Mouse (Mus musculus) kidney, postnatal 4 days (tissue): ENCODE results near the gene Ppp1r37.

ENCODE experiments used
- DNase-seq, 2 experiments: peaks; one replicate each; pipeline ENCODE4 v3.0.0; 2021; ENCODE audit warnings: mixed read lengths in 2 of 2

The Ppp1r37 gene

DNA sequence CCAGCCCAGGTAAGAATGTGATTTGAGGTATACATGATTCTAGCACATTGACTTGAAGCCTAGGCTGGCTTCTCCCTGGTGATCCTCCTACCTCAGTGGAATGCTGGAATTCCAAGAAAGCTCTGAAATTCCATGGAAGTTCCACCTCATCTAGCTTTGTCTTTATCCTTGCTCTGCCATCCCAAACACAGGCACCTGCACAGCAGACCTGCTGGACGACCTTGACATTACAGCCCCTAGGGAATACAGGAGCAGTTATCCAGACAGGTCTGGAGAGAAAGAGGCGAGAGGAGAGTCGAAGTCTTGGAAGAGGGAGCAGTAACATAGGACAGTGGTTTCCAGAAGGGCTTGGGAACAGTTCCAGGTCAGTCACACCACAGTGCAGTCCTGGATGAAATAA lies 6.8 kb upstream of the Ppp1r37 start:
- no peak for DNase-seq

DNA sequence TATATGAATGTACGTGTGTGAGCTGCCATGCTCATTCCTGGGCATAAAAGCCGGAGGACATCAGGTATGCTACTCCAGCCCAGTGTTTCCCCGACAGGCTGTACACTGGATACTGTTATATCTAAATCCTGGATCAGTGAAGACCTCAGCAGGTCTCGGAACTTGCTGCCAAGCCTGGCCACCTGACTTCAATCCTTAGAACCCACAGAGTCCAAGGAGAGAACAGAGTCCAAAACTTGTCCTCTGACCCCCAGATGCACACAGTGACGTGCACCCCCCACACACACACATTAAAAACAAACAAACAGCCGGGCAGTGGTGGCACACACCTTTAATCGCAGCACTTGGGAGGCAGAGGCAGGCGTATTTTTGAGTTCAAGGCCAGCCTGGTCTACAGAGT lies 4.5 kb upstream of the Ppp1r37 start:
- no peak for DNase-seq

DNA sequence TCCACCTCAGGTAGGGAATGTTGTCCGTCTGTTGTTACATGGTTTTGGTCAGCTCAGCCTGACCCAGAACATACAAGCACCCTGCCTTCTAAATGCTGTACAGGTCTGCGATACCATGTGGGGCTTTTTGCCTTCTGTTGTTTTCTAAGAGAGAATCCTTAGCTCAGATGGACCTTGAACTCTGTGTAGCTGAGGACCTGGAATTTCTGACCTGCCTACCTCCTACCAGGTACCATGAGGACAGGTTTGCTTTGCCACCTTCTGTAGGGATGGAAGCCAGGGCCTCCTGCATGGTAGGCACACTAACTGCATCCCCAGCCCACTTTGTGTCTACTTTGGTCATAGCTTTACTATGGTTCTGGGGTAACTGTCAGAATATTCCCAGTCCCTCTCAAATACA lies 2.9 kb upstream of the Ppp1r37 start:
- DNase-seq, result no peak

DNA sequence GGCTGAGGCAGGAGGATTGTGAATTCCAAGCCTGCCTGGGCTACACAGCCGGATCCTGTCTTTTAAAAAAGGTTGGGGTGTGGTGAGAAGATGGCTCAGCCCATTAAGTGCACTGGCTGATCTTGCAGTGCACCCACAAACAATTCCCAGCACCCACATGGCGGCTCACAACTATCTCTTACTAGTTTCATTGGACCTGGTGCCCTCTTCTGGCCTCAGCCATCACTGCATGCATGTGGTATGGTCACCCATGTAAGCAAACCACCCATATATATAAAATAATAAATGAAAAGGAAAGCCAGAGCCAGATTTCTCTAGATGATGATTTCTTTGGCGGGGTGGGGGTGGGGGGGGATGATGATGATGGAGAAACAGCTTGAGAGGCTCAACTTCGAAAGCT lies 1.6 kb upstream of the Ppp1r37 start:
- peak; percentile 40 to 50 for DNase-seq

DNA sequence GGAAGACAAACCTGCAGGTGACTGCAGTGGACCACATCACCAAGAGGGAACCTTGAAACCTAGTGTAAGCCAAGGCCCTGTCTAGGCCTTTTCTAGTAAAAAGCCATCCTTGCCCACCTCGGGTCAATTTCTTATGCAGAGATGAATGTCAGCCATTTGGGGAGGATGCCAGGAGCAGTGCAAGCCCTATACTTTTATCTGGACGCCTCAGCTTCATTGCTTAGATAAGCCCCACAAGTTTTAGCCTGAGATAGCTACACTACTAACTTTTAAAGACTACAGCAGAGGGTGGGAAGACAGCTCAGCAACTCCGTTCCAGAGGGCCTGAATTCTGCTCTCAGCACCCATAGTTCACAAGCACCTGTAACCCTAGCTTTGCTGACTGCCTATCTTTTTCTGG lies 1.0 kb upstream of the Ppp1r37 start:
- no peak for DNase-seq

DNA sequence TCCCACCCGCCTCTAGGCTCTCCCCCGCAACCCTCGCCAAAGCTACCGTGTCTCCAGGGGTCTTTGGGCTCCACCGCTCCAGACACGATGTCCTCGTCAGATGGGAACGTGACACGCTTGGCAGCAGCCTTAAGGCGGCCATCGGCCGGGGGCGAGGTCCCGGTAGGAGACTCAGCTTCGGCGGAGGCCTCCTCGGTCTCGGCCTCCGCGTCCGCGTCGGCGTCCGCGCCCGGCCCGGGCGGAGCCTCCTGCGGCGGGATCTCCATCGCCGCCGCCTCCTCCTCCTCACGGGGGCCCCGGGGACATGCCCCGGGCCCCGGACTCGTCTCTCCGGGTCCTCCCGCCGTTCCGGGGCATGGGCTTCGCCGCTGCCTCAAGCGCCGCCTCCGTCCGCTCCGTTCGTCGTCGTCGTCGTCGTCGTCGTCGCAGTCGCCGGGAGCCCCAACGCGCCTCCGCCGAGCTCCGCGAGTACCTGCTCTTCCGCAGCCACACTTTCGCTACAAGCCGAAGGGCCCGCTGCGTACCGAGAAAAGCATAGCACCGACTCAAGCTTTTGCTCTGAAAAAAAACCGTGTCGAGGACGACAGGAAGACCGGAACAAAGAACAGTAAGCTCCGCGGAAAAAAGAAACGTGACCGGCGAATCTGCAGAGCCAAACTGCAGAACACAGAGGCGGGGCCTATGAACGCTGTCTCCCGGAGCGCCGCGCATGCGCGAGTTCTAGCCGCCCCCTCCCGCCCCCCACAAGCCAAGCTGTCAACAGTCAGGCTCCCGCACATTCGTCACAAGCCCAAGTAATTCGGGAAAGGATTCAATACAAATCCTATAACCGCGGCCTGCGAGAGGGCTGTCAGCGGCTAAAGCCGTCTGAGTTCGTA lies 872 bp downstream of the Ppp1r37 start:
- peak; percentile 96 to 97 for DNase-seq

DNA sequence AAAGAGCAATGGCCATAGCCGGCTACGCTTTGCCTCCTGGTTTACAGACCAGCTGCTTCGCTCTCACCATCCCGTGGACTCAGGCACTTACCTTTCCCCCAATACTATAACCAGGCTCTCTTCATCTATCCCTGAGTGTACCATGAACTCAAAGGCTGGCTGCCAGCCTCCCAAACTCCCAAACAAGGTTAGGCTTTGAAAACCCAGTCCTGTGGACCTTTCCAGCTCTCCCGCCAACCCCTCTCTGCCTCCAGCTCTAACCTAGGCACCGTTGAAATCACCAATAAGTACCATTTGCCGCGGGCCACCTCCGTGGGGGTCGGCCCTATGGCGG lies 1.5 kb downstream of the Ppp1r37 start:
- no peak for DNase-seq

DNA sequence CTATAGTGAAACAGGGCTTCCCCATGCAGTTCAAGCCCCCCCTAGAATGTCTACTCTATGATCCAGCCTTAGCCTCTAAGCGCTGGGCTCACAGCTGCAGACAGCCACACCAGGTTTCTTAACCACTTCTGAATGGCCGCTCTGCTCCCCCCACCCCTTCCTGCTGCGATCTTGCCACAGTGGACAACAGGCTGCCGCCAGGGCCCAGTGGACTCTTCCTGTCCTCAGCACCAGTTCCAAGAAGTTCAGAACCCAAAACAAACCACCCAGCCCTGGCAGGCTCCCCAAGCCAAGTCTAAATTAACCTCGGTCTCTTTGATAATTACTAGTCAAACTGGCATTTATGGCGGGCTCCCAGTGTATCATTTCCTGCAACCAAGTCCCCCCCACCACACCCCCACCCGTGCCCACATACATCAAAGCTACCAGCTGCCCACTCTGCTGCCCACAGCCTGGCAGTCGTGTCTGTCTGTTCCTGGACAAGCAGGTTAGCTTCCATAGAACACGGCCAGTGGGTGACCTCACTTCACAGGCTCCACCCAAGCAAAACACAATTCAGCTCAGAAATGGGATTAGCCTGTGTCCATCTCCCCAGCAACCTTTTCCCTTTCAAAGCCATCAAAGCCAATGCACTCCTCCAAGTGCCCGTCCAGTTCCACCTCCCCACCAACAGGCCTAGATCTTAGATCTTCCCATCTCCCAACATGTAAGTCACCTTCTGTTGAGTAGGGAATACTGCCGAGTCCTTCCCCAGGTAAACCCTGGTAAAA lies 2.2 kb downstream of the Ppp1r37 start:
- peak; percentile 33 to 51 for DNase-seq

DNA sequence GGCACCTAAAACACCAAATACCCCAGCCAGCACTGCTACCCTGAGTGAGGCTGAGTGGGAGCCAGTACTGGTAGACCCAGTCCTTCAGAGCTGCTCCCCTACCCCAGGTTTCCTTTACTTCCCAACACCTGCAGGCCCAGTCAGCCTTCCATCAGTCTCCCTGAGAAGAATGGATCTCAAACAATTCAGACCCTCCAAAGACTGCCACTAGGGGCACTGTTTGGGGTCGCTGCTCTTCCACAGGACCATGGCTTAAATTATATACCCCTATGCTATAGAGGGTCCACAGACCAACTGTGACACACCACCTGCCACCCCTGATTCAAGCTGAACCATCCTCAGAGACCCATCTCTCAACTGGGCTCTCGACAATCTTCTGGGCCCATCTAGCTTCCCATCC lies 3.9 kb downstream of the Ppp1r37 start:
- peak; percentile 33 to 53 for DNase-seq

DNA sequence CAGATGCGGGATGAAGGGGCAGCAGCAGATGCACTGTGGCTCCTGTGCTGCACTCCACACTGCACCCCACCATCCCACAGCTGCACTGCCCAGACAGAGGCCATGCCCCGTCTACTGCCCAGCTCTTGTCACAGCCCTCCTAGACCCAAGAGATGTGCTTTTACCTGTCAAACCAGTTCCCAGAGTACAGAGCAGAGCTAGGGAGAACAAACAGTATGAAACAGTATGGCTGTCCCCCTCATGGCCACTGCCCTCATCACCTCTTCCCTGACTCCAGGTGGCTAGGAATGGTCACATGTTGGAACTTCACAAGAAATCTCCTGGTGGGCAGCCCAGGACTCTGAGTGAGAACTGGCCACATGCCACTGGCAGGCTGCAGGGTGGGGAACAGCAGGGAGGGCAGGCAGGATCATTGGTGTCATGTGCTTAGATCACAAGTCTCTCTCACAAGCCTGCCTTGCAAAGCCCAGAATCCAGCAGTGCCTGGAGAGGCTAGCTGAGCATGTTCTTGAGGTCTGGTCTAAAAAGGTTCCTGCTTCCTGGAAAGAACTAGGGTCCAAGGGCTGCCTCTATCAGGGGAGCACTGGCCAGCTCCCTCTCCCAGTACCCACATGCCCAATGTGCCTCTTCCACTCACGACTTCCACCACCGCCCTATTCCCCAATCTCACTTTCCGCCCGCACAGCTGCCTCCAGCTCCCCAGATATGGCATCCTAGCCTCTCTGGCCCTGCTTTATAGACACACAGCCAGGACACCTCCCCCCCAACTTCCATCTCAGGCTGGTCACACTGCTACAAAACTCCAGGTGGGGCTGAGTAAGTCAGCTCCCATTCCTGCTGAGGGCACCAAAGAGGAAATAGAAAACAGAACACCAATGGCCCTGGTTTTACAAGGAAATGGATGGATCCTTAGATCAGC lies 4.6 kb downstream of the Ppp1r37 start:
- no peak for DNase-seq

DNA sequence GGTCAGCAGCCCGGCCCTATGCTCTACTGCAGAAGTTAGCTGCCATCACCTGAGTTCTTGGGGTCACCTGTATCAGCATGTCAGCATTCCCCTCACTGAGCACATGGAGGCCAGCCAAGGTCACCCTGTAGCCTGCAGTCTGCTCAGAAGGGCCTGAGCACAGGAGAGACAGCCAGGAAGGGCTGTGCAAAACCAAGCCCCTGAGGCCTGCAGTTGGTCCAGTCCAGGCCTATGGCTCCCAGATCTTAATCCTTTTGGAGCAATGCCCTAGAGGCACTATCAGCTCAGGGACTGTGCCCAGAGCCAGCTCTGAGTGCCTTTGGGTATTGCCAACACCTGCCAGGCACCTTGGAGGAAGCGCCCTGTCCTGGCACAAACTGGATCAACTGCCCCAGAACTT lies 5.8 kb downstream of the Ppp1r37 start:
- DNase-seq, result no peak

DNA sequence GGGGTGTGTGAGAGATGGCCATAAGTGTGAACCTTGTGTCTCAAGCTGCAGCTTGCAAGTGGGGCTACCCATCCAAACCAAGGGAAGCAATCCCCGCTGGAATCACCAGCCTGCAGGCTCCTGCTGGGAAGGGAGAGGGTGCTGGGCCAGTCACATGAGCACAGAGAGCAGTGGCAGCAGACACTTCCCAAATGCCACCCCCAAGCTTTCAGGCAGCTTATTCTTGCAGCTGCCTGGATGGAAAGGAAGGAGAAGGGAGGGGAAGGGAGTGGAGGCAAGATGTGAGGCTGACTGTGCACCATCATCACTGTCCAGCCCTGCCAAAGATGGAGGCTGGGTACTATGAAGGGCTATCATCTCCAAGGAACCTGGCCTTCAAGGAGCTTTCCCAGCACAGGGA lies 8.7 kb downstream of the Ppp1r37 start:
- DNase-seq, result no peak

DNA sequence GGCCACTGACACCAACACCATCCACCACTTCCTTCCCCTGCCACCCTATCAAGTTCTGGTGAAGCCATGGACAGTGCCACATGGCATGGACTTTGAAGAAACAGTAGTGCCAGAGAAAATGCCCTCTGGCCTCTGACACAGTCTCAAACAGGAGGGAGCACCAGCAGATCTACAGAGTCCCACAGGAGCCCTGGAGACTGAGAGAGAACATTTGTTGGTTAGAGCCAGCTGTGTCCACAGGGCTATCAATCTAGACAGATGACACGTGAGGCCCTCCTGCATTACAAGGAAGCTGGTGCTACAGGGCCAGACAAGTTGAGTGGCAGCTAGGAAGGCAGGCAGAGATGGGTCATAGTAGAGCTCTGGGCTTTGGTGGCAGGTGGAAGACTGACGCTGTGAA lies 10.4 kb downstream of the Ppp1r37 start:
- DNase-seq, result no peak

DNA sequence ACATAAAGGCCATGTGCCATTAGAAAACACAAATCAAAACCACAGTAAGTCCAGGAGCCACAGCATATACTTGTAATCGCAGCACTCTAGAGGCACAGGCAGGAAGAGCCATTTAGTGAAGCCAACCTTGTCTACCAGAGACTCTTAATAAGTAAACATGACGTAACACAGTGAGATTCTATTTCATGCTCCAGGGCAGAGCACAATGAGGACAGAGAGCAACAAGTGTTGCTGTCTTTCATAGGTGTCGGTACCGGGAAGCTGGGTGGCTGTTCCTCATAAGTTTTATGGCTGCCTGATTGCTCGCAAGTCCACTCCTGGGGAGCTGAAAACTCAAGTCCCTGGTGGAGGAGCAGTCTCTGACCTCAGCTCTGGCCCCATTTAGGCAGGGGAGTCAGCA lies 11.2 kb downstream of the Ppp1r37 start:
- DNase-seq, result no peak

DNA sequence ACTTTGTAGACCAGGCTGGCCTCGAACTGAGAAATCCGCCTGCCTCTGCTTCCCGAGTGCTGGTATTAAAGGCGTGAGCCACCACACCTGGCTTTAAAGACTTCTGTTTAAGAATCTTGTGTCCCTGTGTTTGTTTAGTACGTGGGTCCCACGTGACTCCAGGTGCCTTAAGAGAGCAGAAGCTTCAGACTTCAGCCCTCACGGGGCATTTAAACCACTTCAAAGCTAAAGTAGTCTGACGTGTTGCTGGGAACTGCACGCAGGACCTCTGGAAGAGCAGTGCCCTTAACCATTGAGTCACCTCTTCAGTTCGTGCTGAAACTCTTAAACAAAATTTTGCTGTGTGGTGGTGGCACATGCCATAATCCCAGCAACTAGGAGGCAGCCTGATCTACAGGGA lies 13.5 kb downstream of the Ppp1r37 start:
- DNase-seq, result no peak

DNA sequence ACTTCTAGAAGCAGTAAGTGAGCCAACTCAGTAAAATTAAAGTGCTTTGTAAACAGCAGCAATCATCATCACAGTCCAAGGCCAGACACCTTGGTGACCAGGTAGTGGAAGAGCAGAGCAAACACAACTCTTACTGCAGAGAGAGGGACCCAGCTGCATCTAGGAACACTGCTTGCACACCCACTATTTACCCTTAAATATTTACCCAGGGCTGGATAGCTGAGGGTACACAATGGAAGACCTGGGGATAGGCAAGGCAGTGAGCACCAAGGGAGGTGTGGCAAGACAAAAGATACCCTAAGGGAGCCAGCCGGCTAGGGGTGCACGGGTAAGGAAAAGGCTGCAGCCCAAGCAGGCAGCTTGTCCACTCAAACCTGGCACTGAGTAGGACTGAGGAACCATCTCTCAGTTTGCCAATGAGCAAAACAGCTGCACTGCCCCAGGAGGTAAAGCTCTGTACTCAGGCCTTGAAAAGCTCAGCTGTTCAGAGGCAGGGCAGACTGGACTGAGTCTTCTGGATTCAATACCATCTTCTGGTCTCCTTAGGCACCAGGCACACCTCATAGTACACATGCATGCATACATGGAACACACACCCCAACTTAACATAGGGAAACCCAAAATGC lies 15.4 kb downstream of the Ppp1r37 start:
- no peak for DNase-seq

DNA sequence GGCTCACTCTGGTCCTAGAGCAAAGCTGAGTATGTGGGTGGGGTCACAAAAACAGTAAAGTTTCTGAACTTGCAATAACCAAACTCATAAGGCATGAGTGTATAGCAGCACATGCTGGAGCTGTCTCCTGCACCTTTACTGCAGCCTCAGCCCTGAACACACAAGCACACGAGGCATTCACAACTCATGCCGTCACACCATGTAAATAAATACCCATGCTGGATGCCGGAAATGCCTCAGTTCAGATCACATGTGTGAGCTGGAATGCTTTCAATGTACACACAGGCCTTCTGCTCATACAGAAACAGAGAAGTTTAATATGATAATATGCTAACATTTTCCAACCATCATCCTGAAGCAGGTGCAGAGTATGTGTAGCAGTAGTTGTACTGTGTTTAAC lies 16.9 kb downstream of the Ppp1r37 start:
- no peak for DNase-seq

DNA sequence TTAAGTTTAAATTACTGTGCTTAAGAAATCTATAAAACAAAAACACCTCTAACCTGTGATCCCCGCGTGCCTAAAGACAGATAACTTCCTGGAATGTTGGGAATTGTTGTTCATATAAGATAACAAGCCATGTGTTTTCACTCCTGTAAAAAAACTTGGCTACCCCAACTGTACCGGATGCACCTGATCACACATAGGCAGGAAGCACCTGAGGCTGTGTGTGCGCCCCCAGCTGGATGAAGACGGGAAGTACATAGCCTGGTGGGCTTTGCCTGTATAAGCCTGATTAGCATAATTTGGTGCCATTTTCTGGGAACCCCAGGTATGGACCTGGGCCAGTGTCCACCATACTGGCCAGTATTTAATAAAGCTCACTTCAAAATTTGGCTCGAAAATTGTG lies 19.3 kb downstream of the Ppp1r37 start:
- peak; percentile 46 to 60 for DNase-seq

DNA sequence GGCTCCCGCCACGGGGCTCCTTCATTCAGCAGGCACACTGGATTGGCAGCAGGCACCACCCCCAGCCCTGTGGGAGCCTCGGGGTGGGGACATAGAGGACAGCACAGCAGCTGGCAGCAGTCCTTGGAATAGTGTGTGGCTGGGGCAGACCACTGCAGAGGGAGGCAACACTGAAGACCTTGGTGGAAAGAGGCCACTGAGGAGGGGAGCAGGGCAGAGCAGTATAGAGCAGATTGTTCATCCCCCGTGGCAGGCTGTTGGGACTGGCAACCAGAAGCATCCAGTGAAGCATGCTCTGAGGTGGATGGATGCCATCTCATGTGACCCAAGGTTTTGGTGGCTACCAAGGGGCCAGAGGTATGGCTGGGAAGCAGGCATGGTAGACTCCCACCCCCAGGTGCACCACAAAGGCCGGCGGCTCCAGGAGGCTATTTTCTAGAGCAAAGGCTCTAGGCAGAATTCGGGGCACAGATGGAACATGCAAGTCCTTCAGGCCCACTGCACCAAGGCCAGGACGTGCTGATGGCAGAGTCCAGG lies 20.7 kb downstream of the Ppp1r37 start:
- DNase-seq, result no peak

DNA sequence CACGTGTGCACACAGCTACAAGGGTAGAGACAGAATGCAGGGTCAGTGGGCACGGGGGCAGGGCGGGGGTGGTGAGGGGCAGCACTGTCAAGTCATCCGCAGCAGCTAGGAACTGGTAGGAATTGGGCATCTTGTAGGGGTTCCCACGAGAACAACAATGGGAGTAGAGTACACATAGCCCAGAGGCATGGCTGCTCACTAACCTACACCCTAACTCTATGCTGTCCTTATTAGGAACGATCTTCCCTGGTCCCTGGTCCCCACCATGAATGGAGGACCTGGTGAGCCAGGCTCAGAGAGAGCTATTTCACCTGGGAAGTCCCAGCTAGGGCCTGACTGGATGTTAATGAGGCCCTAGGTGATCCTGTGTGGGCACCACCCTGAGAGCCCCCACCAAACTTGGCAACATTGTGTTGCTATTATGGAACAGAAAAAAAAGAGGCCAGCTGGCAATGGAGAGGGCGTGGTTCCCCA lies 21.2 kb downstream of the Ppp1r37 start:
- DNase-seq, result no peak

DNA sequence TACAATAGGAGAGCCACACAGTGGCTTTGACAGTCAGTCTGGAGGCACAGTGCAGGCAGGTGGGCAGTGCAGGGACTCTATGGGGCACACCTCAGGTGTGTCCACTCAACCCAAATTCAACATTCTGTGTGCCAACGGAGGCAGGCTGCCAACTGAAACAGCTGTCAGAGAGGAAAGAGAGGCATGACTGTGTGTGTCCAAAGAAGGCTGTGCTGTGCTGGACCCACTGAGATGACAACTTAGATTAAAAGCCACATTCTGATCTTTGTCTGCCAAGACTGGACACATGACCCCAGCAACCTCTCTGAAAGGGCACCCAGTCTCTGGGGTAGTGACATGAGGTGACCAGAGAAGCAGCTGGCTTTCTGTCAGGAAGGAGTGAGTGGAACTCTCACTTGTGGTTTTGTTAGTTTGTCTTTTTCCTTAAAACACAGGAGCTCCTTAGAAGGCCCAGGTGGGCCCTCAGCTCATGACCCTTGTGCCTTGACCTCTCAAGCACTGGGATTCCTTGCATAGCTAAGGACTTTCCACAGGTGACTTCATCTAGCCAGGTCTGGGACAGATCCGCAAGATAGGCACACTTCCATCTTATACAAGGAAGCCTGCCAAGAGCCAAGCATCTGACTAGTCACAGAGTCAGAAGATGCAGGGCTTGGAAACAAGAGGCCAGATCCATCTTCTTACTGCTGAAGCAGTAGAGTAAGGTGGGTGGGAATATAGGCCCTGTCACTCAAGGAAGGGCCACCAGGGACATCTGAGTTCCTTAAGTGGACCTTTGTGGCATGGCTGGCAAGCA lies 21.9 kb downstream of the Ppp1r37 start:
- DNase-seq, result no peak

DNA sequence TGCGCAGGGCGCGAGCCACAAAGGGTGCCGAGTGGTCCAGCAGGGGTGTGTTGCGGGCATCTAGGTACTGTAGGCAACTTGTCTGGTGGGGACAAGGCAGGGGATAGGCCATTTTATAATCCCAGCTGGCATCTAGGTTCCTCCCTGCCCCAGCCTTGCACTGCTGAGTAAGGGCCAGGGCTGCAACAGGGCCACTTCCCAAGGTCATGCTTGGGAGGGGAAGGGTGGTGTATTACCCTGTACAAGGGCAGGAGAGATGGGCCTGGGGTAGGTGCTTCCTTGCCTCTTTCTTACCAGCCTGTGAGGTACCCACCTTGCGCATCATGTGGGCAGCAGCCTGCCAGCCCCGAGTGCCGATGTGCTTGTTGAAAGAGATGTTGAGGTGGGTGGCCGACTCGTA lies 28.2 kb downstream of the Ppp1r37 start:
- no peak for DNase-seq
